Mouse (Mus musculus) forebrain, embryonic 12.5 days (tissue): ENCODE data around the gene Tssc4. TPM values are rescaled to one million over a fixed set of nuclear protein-coding genes. Genes with fewer than 3 reads are reported as not detected.

Experiments
- ATAC-seq: fragments of 200-750 bp; cut with Nextera tagmentation; 2 replicates; pipeline ENCODE4 v1.8.0; 2017; ENCODE audit warnings: moderate TSS enrichment; ENCODE audit not compliant: low FRiP score
- H3K27ac ChIP-seq: fragments of 300-500 bp; sonication (generic); 2 replicates; pipeline ENCODE4 v1.5.1; 2016; ENCODE audit warnings: mild to moderate bottlenecking
- H3K27me3 ChIP-seq: fragments of 300-500 bp; sonication (generic); 2 replicates; pipeline ENCODE4 v1.6.1; 2016; ENCODE audit warnings: mild to moderate bottlenecking
- H3K36me3 ChIP-seq: fragments of 300-500 bp; sonication (generic); replicated peaks from 2 replicates; pipeline ENCODE4 v1.6.1; 2016; ENCODE audit warnings: mild to moderate bottlenecking
- H3K4me1 ChIP-seq: fragments of 300-500 bp; sonication (generic); 2 replicates; pipeline ENCODE4 v1.6.1; 2016
- H3K4me2 ChIP-seq: fragments of 300-500 bp; sonication (generic); 2 replicates; pipeline ENCODE4 v1.6.1; 2016; ENCODE audit warnings: mild to moderate bottlenecking, moderate library complexity
- H3K4me3 ChIP-seq: fragments of 300-500 bp; sonication (generic); replicated peaks from 2 replicates; pipeline ENCODE4 v1.5.1; 2016; ENCODE audit warnings: mild to moderate bottlenecking
- H3K9ac ChIP-seq: fragments of 300-500 bp; sonication (generic); 2 replicates; pipeline ENCODE4 v1.6.1; 2016; ENCODE audit warnings: mild to moderate bottlenecking
- H3K9me3 ChIP-seq: fragments of 300-500 bp; sonication (generic); 2 replicates; pipeline ENCODE4 v1.6.1; 2016
- WGBS: fragments of 180-500 bp; shearing (Covaris S2); methylation state at CpG from one replicate; pipeline ENCODE4 v1.1.7; 2016; 5-methylcytosine and 5-hydroxymethylcytosine counted together
- polyA plus RNA-seq: library from polyadenylated mRNA; unstranded; fragments of >200 nt; fragmentation: Nextera tagmentation; extraction: Ambion mirVana; gene quantifications from 2 replicates; pipeline ENCODE4 v1.2.1, GENCODE M21; 2016

Tssc4 gene
- polyA plus RNA-seq, 1 experiment from 2014 or later, result 108 TPM

DNA sequence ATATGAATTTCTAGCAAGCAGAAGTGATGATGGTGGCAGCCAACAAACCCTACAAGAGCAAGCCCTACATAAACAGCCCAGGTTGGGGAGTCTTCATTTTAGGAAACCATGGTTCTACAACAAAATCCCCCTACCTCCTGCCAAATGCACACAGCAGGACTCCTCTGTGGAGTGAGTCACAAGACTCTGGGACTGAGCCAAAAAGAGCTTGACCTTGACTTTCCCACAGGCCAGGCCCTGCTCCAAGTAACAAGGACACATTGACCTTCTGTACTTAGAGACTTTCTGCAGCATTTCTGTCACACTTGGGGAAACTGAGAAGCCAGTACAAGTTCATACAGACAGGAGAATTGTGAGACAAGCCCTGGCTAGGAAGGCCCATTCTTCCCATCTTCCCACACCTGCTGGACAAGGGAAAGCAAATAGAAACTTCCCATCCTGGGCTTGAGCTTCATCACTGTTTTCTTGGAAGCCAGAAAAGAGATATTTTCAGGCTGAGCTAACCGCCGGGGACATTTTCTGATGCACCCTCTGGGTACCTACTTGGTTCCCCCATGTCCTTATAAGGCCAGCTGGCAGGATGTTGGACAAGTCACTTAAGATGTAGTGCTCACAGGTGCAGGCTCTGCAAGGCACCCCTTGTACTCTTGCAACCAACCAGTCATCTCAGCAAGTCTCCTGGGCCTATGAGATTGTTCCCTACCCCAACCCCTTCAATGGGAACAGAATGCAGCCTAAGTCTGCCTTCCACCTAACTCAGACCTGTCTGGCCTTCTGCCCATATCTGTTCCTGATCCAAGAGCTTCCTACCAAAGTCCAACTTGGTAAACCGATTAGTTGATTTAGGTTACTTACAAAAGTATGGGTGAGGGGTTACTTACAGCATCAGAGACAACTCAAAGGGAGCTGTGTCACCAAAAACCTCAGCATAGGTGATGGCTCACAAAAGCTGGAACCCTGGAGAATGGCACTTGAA, 18.9 kb upstream of the Tssc4 start:
- H3K4me2 ChIP-seq, result no peak overlapping the region
- H3K9me3 ChIP-seq, result no peaks in the 10 kb centered on the region
- no peaks in the 10 kb centered on the region; the same call in 1 of the 2 replicates for H3K36me3 ChIP-seq
- 97% methylated on average over 3 of the region's 3 CpGs for whole genome bisulfite sequencing
- no peak for ATAC-seq
- no peak overlapping the region for H3K27ac ChIP-seq
- no peak overlapping the region for H3K4me3 ChIP-seq
- H3K27me3 ChIP-seq, result no peaks in the 10 kb centered on the region
- H3K4me1 ChIP-seq, result peaks cover 25% of the 10 kb centered on the region
- H3K9ac ChIP-seq, result no peak overlapping the region

DNA sequence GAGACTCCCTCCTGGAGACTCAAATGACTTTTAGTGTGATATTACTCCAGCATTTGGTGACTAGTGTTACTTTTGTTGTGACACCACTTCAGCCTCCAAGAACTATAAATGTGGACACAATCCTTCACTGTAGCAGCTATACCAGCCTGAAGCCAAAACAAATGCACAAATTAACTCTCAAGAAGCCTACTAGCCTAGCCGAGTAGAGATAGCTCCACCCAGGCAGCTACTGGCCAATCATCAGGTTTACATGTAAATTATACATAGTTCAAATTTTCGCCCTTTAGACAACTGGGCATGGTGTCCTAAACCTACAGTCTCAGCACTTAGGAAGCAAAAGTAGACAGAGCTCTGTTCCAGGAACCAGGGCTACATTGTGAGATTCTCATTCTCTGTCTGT, 17.7 kb upstream of the Tssc4 start:
- no peaks in the 10 kb centered on the region for H3K27me3 ChIP-seq
- 72% methylated on average over 2 of the region's 2 CpGs for WGBS
- no peak for ATAC-seq
- H3K36me3 ChIP-seq, result no peaks in the 10 kb centered on the region; the same call in none of the 2 replicates
- peaks cover 37% of the 10 kb centered on the region for H3K4me1 ChIP-seq
- H3K9ac ChIP-seq, result no peak overlapping the region
- no peak overlapping the region for H3K27ac ChIP-seq
- H3K9me3 ChIP-seq, result no peaks in the 10 kb centered on the region
- no peak overlapping the region for H3K4me3 ChIP-seq
- H3K4me2 ChIP-seq, result no peak overlapping the region

DNA sequence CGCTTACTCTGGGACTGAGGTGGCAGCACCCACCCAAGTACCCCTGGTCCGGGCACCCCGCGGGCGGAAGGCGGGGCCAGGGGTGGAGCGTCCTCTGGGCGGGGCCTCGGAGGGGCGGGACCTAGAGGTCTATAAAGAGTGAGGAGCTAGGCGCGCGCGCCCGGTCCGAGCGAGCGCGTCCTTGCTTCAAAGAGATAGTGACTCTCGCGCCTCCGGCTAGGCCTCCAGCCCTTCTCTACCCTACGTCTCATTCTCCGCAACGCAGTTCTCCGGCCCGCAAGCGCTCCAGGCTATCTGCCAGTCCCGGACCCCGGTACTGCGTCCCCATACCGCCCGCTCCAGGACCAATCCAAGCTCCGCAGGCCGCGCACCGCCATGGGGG, 16.4 kb upstream of the Tssc4 start, which contains the start of gene Cd81:
Gene Cd81 (plus strand): TSS at position 114 of the 382 bp plus-strand sequence.
- WGBS, result under 1% methylated on average over 37 of the region's 37 CpGs
- peaks cover 9% of the 10 kb centered on the region for H3K36me3 ChIP-seq
- peak; percentile 89 for ATAC-seq
- H3K4me1 ChIP-seq, result peaks cover 42% of the 10 kb centered on the region
- peak within 1 kb of the TSS; percentile 82 for H3K27ac ChIP-seq
- H3K27me3 ChIP-seq, result no peaks in the 10 kb centered on the region
- no peaks in the 10 kb centered on the region for H3K9me3 ChIP-seq
- peak within 1 kb of the TSS; percentile 88 for H3K4me3 ChIP-seq
- H3K4me2 ChIP-seq, result peak within 1 kb of the TSS; percentile 92
- peak within 1 kb of the TSS; percentile 89 for H3K9ac ChIP-seq

DNA sequence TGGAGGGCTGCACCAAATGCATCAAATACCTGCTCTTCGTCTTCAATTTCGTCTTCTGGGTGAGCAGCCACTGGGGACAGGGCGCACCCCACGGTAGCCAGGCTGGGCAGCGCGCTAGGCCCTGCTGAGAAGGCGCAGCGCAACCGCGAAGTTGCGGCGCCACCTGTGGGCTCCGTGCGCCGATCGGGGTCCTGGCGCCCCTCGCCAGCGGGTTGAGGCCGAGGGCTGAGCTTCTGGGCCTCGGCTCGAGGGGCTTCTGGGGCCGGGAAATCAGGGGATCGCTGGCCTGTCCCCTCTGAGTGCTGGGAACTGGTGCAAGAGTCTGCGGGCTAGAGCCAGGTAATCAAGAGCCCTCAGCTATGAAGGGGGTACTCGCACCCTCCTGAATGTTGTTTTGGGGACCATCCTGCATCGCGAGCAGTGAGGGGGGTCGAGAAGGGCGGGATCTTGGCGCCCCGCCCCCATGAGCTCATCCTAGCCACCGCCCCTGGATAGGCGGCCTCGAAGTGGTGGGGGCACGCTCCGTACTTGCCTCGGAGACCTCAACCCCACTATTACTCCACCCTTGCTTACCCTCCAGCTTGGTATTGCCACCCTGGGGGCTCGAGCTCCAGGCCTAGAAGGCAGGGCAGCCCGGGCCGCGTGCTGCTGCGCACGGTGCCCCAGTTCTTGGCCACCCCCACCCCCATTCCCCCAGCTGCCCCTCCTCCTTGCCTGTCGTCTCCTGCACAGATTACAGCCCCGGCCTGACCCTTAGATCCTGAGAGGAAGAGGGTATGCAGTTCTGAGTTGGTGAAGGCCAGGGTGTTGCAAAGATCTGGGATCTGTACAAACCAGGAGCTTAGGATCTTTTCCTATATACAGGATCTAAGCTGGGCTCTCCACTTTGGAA, 15.8 kb upstream of the Tssc4 start:
- Histone ChIP-seq H3K27ac (peak overlapping the region; percentile 82), H3K4me2 (peak overlapping the region; percentile 92), H3K27me3 (no peaks in the 10 kb centered on the region), H3K9ac (peak overlapping the region; percentile 89), H3K9me3 (no peaks in the 10 kb centered on the region), H3K36me3 (peaks cover 9% of the 10 kb centered on the region), H3K4me1 (peaks cover 42% of the 10 kb centered on the region), H3K4me3 (peak overlapping the region; percentile 88)
- under 1% methylated on average over 46 of the region's 46 CpGs for WGBS
- peak; percentile 70 for ATAC-seq

DNA sequence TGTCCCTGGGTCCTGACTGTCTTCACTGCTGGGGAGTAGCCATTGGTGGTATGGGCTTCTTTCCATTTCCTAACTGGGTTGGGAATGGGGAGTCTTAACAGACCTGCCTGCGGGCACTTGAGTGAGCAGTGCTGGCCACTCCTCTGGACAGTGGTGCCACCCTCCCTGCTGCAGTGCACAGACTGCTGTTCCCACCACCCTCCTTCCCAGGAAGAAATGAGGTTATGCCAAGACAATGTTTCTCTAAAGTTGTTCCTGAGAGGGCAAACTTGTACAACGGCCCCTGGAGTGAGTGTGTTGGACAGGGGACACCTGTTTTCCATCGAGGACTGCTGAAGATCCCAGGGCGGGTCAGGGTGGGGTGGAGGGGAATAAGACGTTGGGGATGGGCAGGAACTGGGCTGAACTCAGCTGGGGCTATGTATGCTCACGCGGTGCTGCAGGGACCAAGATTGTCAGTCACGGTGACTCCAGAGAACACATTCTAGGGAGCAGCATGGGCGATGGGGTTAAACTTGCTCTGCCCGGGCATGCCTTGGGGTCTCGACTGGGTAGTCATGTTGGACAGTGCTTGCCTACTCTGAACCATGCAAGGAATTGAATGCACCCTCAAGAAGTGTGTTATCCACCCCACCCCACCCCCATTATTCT, 15.0 kb upstream of the Tssc4 start:
- Histone ChIP-seq H3K4me2 (peak overlapping the region; percentile 92), H3K9me3 (no peaks in the 10 kb centered on the region), H3K9ac (peak overlapping the region; percentile 89), H3K36me3 (peaks cover 9% of the 10 kb centered on the region), H3K4me3 (peak overlapping the region; percentile 88), H3K4me1 (peaks cover 42% of the 10 kb centered on the region), H3K27me3 (no peaks in the 10 kb centered on the region), H3K27ac (no peak overlapping the region)
- no peak; the same call in 1 of the 2 replicates for ATAC-seq
- 75% methylated on average over 11 of the region's 11 CpGs for WGBS

DNA sequence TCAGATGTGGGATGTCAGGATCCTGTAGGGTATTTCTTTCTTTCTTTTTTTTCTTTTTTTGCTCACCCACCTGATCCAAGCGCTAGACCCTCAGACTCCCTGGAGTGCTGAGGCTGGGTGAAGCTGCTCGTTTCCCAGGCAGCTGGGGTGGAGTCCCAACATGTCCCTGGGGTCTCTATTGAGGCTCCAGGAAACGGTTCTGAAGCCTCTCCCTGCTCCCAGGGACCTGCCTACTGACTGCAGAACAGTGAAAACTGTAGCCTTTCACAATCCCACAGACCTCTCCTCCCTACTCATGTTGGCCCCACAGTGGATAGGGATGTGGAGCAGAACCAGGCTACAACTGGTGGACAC, 14.5 kb upstream of the Tssc4 start:
- Histone ChIP-seq H3K36me3 (peaks cover 9% of the 10 kb centered on the region), H3K9ac (no peak overlapping the region), H3K9me3 (no peaks in the 10 kb centered on the region), H3K27ac (no peak overlapping the region), H3K4me1 (peaks cover 42% of the 10 kb centered on the region), H3K4me2 (peak overlapping the region; percentile 92), H3K27me3 (no peaks in the 10 kb centered on the region), H3K4me3 (peak overlapping the region; percentile 88; the same call in 1 of the 2 replicates)
- ATAC-seq, result no peak
- 52% methylated on average over 3 of the region's 3 CpGs for WGBS

DNA sequence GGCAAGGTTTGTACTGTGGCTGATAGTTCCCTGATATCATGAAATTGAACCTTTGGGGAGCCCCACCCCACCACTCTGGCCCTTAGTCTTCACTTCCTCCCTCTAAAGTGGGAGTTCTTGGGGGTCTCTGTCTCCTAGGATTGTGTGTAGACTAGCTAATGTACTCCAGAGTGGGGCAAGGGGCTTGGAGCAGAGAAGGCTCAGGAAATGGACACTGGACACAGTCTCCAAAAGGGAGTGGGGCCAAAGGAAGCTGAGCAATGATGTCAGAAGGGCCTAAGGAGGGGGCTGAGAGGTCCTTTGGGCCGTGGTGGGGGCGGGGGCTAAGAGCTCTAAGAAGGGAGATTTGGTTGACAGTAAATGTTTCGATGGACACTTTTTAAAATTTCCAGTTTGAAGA, 14.0 kb upstream of the Tssc4 start:
- Histone ChIP-seq H3K9ac (no peak overlapping the region), H3K4me3 (no peak overlapping the region), H3K4me1 (peaks cover 42% of the 10 kb centered on the region), H3K27me3 (no peaks in the 10 kb centered on the region), H3K27ac (no peak overlapping the region), H3K9me3 (no peaks in the 10 kb centered on the region), H3K36me3 (peaks cover 9% of the 10 kb centered on the region), H3K4me2 (peak overlapping the region; percentile 92)
- 83% methylated on average over 3 of the region's 3 CpGs for WGBS
- ATAC-seq, result no peak

DNA sequence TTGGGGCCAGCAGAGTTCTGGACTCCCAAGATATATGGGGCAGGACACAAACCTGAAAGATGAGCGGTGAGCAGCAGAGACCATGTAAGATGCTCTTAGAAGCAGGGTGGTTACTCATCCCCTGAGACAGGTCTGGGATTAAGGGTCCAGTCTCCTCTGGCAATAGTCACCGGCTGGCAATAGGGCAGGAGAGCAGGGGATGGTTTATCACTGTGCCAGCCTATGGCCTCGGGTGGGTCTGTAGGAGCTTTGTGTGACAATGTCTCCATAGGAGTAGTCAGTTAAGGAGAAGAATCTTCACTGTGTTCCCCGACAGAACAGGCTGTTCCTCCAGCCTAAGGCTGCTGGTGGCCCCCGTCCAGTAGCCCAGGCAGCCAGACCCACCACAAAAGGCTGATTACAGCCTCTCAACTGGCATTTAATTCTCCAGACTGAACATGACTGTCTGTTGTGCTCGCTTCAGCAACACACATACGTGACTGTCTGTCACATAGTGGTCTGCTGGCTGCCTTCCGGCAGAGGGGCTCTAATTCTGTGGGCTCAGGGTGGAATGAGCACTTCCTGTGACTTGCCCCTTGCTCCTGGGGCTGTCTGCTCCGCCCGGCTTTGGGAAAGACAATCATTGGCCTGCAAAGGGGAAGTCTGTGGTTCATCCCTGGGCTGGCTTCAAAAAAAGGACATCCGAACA, 13.4 kb upstream of the Tssc4 start:
- Histone ChIP-seq H3K27ac (0 out of 2 replicates have a peak overlapping the region, but pooled peaks have one; percentile 22), H3K4me1 (peaks cover 42% of the 10 kb centered on the region), H3K9me3 (no peaks in the 10 kb centered on the region), H3K4me3 (no peak overlapping the region), H3K36me3 (peaks cover 9% of the 10 kb centered on the region), H3K9ac (no peak overlapping the region), H3K27me3 (no peaks in the 10 kb centered on the region), H3K4me2 (peak overlapping the region; percentile 92)
- WGBS, result 79% methylated on average over 11 of the region's 11 CpGs
- ATAC-seq, result no peak

DNA sequence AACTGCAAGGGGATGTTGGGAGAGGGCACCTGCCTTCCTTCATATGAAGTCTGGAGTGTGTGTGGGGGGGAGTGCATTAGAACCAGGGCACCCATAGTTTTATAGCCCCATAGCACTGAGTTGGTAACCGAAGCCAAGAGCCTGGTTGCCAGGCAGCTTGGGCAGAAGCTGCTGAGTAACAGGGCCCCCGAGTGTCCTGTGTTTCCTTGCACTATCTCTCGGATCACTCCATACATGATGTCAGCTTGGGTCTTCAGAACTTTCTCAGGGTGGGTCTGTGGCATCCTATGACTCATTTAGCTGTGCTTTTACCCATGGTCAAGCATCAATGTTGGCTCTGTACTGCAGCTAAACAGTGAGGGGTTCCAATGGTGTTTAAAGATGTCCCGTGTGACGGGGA, 12.0 kb upstream of the Tssc4 start:
- no peak for ATAC-seq
- Histone ChIP-seq H3K36me3 (peaks cover 13% of the 10 kb centered on the region), H3K4me1 (peaks cover 40% of the 10 kb centered on the region), H3K27ac (no peak overlapping the region), H3K4me2 (no peak overlapping the region), H3K27me3 (no peaks in the 10 kb centered on the region), H3K4me3 (no peak overlapping the region), H3K9me3 (no peaks in the 10 kb centered on the region), H3K9ac (no peak overlapping the region)
- WGBS, result 88% methylated on average over 5 of the region's 5 CpGs

DNA sequence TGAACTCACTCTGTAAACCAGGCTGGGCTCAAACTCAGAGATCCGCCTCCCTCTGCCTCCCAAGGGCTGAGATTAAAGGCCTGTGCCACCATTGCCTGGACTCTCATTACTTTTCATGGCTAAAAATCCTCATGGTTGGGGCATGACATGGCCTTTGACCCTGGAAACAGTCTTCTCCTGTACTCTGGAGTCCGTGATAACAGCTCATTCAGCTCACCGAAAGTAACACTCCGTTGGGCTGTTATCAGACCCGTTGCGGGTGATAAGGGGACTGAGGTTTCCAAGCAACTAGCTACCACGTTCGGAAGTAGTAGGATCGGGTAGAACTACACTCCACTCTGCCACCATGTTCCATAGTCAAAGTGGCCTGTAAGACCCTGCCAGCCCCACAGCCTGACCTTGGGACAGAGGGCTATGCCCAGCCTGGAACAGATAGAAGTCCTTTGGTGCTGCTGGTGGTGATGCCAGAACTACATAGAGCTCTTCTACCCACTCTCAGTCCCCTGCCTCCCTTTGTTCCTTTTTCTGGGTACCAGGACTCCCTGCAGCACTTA, 11.3 kb upstream of the Tssc4 start:
- H3K4me3 ChIP-seq, result no peak overlapping the region
- H3K4me2 ChIP-seq, result no peak overlapping the region
- no peak for ATAC-seq
- H3K27me3 ChIP-seq, result no peaks in the 10 kb centered on the region
- H3K27ac ChIP-seq, result no peak overlapping the region
- H3K9me3 ChIP-seq, result no peaks in the 10 kb centered on the region
- WGBS, result 89% methylated on average over 9 of the region's 9 CpGs
- H3K9ac ChIP-seq, result no peak overlapping the region
- H3K4me1 ChIP-seq, result peaks cover 35% of the 10 kb centered on the region
- peaks cover 19% of the 10 kb centered on the region for H3K36me3 ChIP-seq

DNA sequence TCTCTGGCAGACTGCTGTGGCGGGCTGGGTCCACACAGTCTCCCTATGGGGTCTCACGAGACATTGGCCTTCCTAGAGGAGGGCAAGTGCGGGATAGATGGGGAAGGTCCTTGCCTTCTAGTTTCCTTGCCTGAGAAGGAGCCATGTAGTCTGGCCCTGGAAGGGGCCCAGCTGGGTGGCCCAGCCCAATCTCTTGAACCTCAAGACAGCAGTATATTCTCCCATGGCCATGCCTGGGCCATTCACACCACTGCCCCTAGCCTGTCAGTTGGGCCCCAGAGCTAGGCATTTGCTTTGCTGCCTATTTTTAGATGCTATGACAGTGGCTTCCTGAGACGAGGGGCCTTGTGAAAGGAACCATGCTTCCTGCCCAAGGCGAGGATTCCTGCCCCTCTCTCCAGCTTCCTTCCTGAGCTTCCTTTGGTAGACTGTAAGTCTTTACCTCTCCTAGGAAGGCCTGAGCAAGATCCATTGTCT, 10.8 kb upstream of the Tssc4 start:
- no peak overlapping the region for H3K4me2 ChIP-seq
- no peak overlapping the region for H3K9ac ChIP-seq
- H3K4me1 ChIP-seq, result peaks cover 35% of the 10 kb centered on the region
- 86% methylated on average over 5 of the region's 5 CpGs for WGBS
- no peak for ATAC-seq
- no peak overlapping the region for H3K27ac ChIP-seq
- no peak overlapping the region for H3K4me3 ChIP-seq
- no peaks in the 10 kb centered on the region for H3K27me3 ChIP-seq
- no peaks in the 10 kb centered on the region for H3K9me3 ChIP-seq
- H3K36me3 ChIP-seq, result peaks cover 24% of the 10 kb centered on the region
